Mouse (Mus musculus) stomach, adult 2 months (tissue): ENCODE data around the gene Ppp1r1b. TPM values are rescaled to one million over a fixed set of nuclear protein-coding genes. Genes with fewer than 3 reads are reported as not detected.

ENCODE experiments used
- polyA plus RNA-seq: library from polyadenylated mRNA; depleted of rRNA; stranded (reverse); fragments of >200 nt; gene quantifications from 2 replicates; pipeline ENCODE4 v1.2.3, GENCODE M21; 2012; rRNA removed

The Ppp1r1b gene
- 31.9 and 53.0 TPM in 2 replicates for polyA plus RNA-seq

DNA sequence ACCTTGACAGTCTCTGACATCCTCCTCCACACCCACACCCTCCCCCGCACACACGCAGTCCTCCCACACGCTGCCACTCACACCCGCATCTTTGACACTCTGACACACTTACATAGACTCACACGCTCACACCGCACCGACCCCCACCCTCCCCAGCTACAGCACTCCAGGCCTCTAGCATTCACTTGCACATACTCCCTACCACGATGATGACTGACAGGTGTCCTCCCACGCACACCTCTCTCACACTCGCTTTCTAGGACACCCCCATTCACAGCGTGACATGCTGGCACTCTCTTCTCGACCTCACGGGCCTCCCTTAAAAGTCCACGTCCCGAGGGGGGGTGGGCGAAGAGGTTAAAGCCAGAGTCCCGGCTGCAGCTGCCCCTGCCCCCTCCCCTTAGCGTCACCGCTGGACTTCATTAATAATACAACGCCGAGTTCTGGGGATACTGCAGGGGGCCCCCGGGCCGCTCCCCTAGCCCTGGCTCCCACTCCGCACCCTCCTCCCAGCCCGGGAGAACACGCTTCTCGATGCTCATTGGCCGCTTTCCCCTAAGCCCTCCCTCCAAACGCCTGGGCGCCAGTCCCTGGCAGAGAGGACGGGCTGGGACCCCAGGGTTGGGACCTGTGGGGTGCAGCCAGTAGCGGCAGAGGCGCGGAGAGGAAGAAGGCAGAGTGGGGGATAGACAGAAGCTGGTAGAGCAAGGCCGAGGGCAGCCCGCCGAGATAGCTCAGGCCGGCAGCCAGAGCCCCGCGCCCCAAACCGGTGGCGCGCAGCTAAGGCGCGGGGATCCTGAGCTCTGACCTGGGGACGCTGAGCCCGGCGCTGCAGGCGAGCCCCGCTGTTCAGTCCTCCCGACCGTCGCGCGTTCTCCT is at the start of gene Ppp1r1b:
Gene Ppp1r1b (plus strand): TSS at position 322 of the 879 bp plus-strand sequence.

GRCm38 (mm10) chr11:98329081-98329959 is 18.9 kb upstream of the Ppp1r1b start, which contains the start of gene Neurod2:
Gene Neurod2 (minus strand): TSS chr11:98329648.

DNA sequence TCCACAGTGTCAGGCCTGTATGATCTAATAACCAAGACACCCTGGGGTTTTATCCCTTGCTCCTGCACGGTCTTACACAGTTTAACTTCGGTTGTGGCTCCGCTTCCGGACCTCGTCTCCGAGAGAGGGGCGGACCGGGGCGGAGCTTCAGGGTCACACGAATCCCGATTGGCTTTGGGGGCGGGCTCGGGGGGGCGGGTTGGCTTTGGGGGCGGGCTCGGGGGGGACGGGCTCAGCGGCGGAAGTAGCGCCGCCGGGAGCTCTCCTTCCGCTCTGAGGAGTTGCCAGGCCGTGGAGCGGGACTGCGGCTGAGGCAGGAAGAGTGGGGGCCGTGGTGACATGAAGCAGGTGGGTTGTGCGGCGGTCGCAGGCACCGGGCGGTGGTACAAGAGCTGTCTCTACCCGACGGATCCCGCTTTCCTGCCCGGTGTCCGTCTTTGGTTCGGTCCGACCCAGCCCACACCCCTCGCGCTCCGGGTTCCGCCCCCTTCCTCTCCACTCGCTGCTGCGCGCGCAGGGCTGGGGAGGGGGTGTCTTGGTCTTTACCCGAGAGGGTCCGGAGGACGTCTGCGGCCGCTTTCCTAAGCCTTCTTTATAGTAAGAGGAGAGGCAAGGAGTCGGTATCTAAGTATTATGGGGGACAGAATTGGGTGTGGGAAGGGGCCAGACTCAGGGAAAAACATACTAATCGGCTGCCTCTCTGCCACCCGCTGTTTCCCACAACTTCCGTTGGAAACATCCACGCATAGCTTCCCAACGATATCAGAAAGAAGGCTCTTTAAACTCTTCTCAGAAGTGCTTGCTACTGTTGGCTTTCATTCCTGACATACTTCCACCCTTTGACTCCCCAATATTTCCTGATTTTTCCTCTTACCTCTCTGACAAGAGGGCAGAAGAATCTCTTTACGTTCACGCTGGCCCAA is 10.2 kb downstream of the Ppp1r1b start, which contains the start of gene Stard3:
Gene Stard3 (plus strand): TSS at position 208 of the 923 bp plus-strand sequence.

DNA sequence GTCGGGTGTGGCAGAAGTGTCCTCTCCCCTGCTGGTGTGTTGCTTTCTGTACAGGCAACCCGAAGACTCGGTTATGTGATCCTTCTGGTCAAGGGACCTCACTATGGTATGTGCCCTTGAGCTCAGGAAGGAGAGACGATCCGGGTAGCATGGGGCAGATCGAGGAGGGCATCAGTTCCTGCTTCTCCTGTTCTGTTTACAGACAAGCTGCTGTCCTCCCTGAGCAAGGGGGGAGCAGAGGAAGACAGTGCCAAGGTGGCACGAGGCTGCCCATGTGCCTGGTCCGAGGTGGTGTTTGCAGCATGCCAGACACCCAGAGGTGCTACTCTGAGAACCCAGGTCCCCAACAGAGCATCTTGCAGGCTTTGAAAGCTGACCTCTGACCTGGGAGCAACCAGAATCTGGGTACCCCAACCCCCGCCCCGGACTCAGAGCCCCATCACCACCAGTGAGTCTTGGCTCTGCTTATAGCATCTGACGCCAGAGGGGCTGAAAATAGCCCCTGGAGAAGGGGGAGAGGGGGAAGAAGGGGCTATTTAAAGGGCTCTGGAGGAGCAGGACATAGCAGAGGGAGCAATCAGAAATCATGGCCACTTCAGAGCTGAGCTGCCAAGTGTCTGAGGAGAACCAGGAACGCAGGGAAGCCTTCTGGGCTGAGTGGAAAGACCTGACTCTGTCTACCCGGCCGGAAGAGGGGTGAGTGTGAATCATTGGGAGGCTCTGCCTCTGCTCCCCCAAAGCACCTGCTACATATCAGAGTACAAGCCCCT is 35.2 kb downstream of the Ppp1r1b start, which contains the start of gene Tcap:
Gene Tcap (plus strand): TSS at position 551 of the 770 bp plus-strand sequence.

GRCm38 (mm10) chr11:98385638-98386585 is 37.7 kb downstream of the Ppp1r1b start, which contains the start of gene Pnmt:
Gene Pnmt (plus strand): TSS chr11:98386450.

GRCm38 (mm10) chr11:98400161-98400726 is 52.0 kb downstream of the Ppp1r1b start, which contains the start of gene Pgap3:
Gene Pgap3 (minus strand): TSS chr11:98400490.

Other genes starting within 250 kb of the Ppp1r1b start
- gene Fbxl20, start 198.0 kb upstream of the Ppp1r1b start, polyA plus RNA-seq = 9.0 and 9.2 TPM in 2 replicates
- gene Med1, start 155.1 kb upstream of the Ppp1r1b start, polyA plus RNA-seq = 1.3 and 2.2 TPM in 2 replicates
- gene Cdk12, start 145.3 kb upstream of the Ppp1r1b start, polyA plus RNA-seq = 2.0 and 3.1 TPM in 2 replicates
- gene Neurod2, start 18.8 kb upstream of the Ppp1r1b start, polyA plus RNA-seq = not detected in 2 replicates
- gene Stard3, start 10.0 kb downstream of the Ppp1r1b start, polyA plus RNA-seq = 48.4 and 53.8 TPM in 2 replicates
- gene Tcap, start 35.4 kb downstream of the Ppp1r1b start, polyA plus RNA-seq = 32.7 and 42.1 TPM in 2 replicates
- gene Pnmt, start 38.0 kb downstream of the Ppp1r1b start, polyA plus RNA-seq = 0.16 TPM in 1 of 2 replicates, not detected in the other
- 17.5 and 17.6 TPM in 2 replicates for gene Pgap3, start 52.1 kb downstream of the Ppp1r1b start, polyA plus RNA-seq
- gene Erbb2, start 64.1 kb downstream of the Ppp1r1b start, polyA plus RNA-seq = 31.2 and 35.3 TPM in 2 replicates
- gene Mien1, start 90.6 kb downstream of the Ppp1r1b start, polyA plus RNA-seq = 22.9 and 23.3 TPM in 2 replicates
- gene Grb7, start 98.0 kb downstream of the Ppp1r1b start, polyA plus RNA-seq = 30.1 and 30.4 TPM in 2 replicates
- gene Ikzf3, start 197.6 kb downstream of the Ppp1r1b start, polyA plus RNA-seq = 0.21 and 0.39 TPM in 2 replicates
- not detected in 2 replicates for gene Zpbp2, start 202.7 kb downstream of the Ppp1r1b start, polyA plus RNA-seq
- gene Ormdl3, start 239.0 kb downstream of the Ppp1r1b start, polyA plus RNA-seq = 25.0 and 29.7 TPM in 2 replicates
- gene Lrrc3c, start 249.9 kb downstream of the Ppp1r1b start, polyA plus RNA-seq = not detected in 2 replicates